Mouse (Mus musculus) adrenal gland, postnatal 25 days (tissue): Measurements from ENCODE around the gene Fgd2. TPM values are rescaled to one million over a fixed set of nuclear protein-coding genes. Genes with fewer than 3 reads are reported as not detected.
"Not testable (repeated sequence)": the region's sequence is repeated elsewhere in the genome, so short reads cannot be mapped to it uniquely, and the experiment has no call there.

ENCODE experiments used
- DNase-seq: peaks from one replicate; pipeline ENCODE4 v3.0.0; 2021; ENCODE audit warnings: mixed read lengths
- long read RNA-seq: library from polyadenylated mRNA; stranded (forward); transcript quantifications from one replicate; pipeline ENCODE4 v2.0.0, GENCODE M21; 2021
- total RNA-seq: library from RNA; stranded (reverse); gene quantifications from 2 replicates; pipeline ENCODE4 v1.2.3, GENCODE M21; 2021

Fgd2 gene
- 1.6 and 3.0 TPM in 2 replicates for total RNA-seq
- long read RNA-seq, partial matches to known transcripts: 1 of 6 reads
- long read RNA-seq, other reads (novel, unspliced or antisense): 4 of 6 reads

DNA sequence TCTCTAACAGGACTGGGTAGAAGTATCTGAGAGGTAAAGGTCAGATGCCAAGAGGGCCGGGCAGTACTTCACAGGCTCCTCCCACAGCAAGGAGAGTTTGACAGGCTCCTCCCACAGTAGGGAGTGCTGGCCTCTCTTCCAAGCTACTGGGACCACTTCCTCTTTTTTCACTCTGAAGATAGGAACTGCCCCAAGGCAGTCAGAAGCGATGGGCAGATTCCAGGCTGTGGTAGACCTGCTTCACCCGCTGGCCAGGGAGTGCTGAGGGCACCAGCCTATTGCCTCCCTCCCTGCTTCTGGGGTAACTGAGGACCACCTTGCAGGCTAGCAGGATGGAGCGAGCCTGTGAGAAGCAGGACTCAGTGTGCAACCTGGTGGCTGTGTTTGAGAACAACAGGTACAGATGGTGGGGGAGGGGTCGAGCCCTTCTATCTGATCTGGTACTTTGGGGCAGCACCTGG is at the start of gene Fgd2:
Gene Fgd2 (plus strand): TSS at position 154 of the 461 bp plus-strand sequence.
- no peak for DNase-seq

- DNase-seq: no peak
Measured at GRCm38 (mm10) chr17:29311602-29312001, 49.1 kb upstream of the Fgd2 start.

- DNase-seq: no peak
Measured at GRCm38 (mm10) chr17:29312082-29312481, 48.6 kb upstream of the Fgd2 start.

DNA sequence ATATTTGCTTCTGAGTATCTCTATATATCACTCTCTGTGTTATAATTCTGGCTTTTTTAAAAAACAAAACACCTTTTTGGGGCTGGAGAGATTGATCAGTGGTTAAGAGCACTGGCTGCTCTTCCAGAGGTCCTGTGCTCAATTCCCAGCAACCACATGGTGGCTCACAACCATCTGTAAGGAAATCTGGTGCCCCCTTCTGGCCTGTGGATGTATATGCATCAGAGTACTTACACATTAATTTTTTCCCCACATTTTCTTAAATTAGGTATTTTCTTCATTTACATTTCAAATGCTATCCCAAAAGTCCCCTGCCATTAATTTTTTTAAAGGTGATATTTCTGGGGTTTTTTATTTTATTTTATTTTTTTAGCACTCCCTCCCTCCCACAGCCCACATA is 47.4 kb upstream of the Fgd2 start:
- no peak for DNase-seq

DNA sequence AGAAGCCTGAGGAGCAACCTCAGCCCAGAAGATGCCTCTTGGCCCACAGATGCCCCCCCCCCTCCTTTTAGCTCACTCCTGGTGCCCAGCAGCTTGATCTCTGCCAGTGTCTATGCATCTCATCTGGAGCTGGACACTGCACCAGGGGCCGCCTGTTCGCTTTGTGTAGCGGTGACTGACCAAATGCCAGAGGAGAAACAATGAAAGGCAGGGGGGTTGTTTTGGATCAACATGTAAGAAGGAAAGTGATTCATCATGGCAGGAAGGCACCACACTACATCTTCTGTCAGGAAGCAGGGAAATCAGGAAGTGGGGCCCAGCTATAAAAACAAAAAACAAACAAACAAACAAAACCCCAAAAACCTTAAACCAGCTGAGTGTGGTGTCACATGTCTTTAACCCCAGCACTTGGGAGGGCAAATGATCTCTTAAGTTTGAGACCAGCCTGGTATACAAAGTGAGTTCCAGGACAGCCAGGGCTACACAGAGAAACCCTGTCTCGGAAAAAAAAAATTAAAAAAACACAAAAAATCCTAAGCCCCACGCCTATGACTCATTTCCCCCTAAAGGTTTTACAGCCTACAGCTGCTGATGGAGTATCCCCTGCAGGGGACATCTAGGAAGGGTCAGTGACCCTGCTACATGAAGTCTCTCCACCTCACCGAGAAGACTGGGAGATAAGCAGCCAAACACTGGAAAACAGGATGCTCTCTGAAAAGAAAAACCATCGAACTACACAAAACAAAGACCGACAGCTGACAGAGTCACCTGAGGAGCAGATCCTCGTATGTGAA is 44.8 kb upstream of the Fgd2 start:
- no peak for DNase-seq

DNA sequence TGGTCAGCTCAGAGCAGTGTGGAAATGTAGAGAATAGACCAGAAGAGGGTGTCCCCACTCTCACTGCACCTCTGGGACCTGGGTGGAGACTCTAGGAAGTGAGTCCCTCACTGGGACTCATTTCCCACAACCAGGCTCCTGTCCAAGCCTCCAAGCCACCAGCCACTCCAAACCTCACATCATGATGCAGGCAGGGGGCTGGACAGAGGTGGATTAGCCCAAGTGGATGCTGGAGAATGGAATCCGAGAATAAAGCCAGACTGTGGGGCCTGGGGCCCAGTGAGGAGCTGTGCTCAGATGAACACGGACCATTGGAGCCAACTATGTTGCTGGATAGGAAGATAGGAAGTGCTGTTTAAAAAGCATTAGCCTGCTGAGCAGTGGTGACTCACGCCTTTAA is 43.8 kb upstream of the Fgd2 start:
- DNase-seq: no peak

- DNase-seq: not testable (repeated sequence)
Measured at GRCm38 (mm10) chr17:29317380-29317779, 43.3 kb upstream of the Fgd2 start, which contains the start of gene Pi16. Pi16 (plus strand) TSS chr17:29317680.

DNA sequence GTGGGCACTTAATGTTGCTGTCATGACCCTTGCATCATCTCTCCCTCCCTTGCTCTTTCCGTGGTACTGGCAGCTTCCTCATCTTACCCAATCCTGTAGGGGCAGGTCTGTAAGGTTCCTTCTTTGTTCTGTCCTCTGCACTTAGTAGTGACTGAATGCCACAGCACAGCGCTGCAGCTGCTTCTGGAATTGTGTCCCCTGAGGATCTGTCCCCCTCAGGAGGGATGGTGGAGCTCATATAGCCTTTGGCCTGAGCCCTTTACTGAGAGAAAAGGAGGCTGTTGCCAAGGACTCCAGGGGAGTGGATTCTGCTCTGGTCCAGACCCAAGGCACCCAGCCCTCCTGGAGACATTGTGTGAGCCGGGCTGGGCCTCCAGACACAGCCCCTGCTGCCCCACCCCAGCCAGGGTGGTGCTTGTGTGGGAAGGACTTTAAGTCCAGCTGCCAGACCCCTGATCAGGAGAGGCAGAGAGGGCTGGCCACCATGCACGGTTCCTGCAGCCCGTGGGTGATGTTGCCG is 41.9 kb upstream of the Fgd2 start:
- no peak for DNase-seq

- no peak for DNase-seq
Measured at GRCm38 (mm10) chr17:29319476-29319875, 41.2 kb upstream of the Fgd2 start.

GRCm38 (mm10) chr17:29319881-29320639 is 40.7 kb upstream of the Fgd2 start:
- no peak for DNase-seq

DNA sequence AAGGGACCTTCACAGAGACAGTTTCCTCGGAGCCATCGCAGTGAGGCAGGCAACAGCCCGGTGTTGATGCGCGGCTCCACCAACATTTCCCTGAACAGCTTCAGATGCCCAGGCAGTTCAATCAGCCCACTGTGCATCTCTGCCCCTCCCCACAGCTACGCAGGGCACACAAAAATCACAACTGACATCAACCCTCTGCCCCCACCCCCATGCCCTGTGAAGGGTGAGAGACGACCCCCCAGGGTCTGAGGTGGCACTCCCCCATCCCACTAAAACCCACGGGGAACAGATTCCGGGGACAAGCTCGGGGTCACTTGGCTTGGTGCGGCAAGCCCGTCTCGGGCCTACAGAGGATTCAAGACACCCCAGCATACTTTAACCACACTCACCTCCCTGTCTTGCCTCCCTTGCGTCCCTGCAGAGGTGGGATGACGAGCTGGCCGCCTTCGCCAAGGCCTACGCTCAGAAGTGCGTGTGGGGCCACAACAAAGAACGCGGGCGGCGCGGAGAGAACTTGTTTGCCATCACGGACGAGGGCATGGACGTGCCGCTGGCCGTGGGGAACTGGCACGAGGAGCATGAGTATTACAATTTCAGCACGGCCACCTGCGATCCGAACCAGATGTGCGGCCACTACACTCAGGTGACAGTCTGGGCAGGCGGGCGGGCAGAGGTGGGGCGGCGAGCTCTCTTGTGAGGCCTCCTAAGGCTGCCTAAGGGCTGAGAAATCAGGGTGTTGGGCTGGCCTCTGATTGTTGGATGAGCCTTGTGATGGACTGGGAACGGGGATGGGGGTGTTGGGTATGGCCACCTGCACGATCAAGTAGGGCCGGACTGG is 38.7 kb upstream of the Fgd2 start:
- DNase-seq: no peak

DNA sequence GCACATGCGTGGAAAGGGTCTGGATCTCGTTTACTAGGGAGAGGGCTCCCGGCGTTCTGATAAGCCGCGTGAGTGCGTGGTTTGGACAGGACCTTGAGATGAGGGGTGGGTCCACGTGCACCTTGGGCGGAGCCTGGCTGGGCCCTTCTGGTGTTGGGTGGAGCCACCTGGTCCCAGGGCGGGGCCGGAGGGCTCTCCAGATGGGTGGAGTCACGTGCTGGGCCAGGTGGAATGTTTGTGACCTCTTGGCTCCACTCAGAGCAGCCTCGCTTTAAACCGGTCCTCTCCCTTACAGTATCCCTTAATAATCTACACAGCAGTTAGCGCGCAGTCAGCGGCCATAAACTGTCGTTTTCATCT is 38.1 kb upstream of the Fgd2 start:
- no peak for DNase-seq

GRCm38 (mm10) chr17:29323625-29324024 is 37.1 kb upstream of the Fgd2 start:
- DNase-seq: no peak

DNA sequence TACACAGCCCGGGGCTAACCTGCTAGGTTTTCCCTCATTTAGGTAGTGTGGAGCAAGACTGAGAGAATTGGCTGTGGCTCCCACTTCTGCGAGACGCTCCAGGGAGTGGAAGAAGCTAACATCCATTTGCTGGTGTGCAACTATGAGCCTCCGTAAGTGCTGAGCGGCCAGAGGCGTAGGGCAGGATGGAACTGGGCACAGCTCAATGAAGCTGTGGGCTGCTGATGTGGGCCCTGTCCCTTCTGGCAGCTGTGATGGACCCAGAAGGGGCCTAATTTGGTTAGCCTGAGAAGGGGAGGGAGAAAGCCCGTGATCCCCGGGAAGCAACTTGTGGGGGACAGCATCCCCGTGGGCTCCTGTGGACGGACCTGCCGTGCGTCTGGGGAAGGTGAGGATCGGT is 34.9 kb upstream of the Fgd2 start:
- no peak for DNase-seq

DNA sequence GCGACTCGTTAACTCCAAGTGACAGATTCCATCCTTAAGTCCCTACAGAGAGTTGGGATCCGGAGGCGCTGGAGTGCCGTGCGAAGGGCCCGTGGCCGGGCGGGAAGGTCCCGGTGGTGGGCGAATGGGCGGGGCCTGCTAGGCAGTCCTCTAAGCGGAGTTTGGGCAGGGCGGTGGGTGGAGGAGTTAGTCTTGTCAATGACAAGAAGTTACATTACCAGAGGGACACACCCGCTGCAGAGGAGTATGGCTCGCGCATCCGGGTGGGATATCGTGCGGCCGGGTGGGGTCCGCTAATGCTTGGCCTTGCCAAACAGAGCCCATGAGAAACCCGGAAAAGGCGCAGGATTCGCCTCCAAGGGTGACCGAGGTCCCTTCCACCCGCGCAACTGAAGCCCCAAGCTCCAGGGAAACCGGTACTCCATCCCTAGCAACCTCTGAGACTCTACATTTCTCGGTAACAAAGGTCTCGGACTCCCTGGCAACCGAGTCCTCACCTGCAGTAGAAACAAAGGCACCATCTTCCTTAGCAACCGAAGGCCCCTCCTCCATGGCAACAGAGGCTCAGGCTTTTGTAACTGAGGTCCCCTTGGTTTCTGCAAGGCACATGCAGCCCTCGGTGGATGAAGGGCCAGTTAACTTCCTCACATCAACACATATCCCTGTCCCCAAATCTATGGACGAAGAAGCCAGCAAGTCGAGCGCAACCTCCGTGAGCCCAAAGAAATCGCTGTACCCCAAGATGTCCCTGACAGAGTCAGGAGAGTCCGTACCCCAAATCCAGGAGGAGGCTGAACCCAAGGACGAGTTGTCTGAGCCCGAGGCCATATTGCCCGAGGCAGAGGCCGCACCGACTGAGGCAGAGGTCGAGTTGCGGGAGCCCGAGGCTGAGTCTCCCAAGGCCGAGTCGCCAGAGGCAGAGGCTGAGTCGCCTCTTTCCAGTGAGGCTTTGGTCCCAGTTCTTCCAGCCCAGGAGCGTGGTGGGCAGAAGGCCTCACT is 33.9 kb upstream of the Fgd2 start:
- no peak for DNase-seq

DNA sequence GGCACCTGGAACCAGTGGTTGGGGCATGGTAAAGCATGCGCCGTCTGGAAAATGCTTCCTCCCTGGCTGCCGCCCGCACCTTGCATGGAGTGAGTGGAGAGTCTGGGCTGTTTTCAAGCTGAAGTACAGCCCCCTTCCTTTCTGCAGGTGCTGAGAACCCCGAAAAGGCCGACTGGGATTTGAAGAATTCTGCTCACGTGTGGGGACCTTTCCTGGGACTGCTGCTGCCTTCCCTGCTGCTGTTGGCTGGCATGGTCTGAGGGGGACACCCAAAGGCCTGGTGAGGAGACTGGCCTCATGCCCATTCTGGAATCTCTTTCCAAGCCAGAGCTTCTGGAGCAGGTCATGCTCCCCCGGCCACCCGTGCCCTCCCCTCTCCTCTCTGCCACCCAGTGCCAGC is 33.0 kb upstream of the Fgd2 start:
- DNase-seq: no peak

GRCm38 (mm10) chr17:29330221-29330620 is 30.5 kb upstream of the Fgd2 start:
- DNase-seq: no peak

DNA sequence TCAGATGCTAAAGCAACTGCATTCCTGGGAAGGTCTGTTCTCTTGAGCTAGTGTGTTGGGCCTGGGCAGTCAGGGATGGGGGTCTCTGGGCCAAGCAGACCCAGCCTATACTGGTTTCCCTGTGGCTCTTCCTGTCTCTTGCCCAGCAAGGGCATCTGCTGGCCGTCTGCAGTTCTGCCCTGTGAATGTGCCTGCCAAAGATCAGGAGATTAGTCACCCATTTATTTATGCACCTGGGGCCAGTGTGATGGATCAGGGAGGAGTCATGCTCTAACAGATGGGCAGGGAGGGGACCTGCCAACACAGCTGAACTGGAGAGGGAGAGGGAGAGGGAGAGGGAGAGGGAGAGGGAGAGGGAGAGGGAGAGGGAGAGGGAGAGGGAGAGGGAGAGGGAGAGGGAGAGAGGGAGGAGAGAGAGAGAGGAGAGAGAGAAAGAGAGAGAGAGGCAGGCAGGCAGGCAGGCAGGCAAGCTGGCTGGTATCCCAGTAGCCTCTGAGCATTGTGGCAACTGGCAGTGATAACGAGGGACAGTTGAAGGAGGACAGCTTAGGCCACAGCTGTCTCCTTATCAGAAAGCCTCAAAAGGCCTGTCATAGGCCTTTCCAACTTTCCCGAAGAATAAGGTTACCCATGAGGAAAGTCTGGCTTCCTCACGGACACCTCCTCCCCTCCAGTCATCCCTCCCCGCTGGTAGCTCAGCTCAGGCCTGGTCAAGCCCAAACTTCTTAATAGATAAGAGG is 29.9 kb upstream of the Fgd2 start:
- no peak for DNase-seq

DNA sequence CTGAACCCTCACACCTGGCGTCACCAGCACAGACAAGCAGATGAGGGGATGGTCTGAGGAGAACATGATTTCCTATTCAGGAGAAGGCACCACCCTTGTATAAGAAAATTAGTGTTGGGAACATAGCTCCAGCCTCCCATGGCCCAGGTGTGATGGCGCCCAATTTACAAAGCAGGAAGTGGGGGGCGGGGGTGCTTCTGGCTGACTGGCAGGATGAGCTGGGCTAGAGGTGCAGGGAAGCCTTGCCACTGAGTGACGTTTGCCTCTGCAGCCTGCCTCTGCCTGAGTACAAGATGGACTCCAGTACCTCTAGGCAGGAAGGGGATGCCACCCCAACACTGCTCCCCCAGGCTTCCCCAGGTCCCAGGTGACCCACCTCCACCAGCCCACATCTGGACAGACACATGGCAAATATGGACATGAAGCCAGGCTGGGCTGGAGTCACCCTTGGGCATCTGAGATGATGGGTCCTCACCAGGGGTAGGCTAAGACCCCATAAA is 28.5 kb upstream of the Fgd2 start:
- DNase-seq: no peak
